Mouse (Mus musculus) ovary, postnatal 10 days (tissue): Measurements from ENCODE around the gene Pomc.
"Not testable (repeated sequence)": the region's sequence is repeated elsewhere in the genome, so short reads cannot be mapped to it uniquely, and the experiment has no call there.

Source experiments
- DNase-seq: peaks from one replicate; pipeline ENCODE4 v3.0.0; 2022; ENCODE audit warnings: low spot score

The Pomc gene

GRCm38 (mm10) chr12:3968380-3968779 is 13.6 kb downstream of the Pomc start:
- no peak for DNase-seq

- DNase-seq, result not testable (repeated sequence)
Observed at GRCm38 (mm10) chr12:3973169-3973568, 18.4 kb downstream of the Pomc start.

- no peak for DNase-seq
Observed at GRCm38 (mm10) chr12:3980991-3981349, 26.2 kb downstream of the Pomc start.

GRCm38 (mm10) chr12:3981350-3982131 is 26.8 kb downstream of the Pomc start:
- DNase-seq, result peak; percentile 50

- no peak for DNase-seq
Observed at GRCm38 (mm10) chr12:3982257-3982656, 27.5 kb downstream of the Pomc start.

GRCm38 (mm10) chr12:3983736-3984135 is 29.0 kb downstream of the Pomc start:
- DNase-seq, result peak; percentile 52

GRCm38 (mm10) chr12:3984446-3984845 is 29.7 kb downstream of the Pomc start:
- no peak for DNase-seq

GRCm38 (mm10) chr12:3989943-3990342 is 35.2 kb downstream of the Pomc start:
- no peak for DNase-seq

- DNase-seq, result no peak
Observed at GRCm38 (mm10) chr12:3991047-3991446, 36.3 kb downstream of the Pomc start.

GRCm38 (mm10) chr12:3996749-3997148 is 42.0 kb downstream of the Pomc start:
- DNase-seq, result no peak

GRCm38 (mm10) chr12:4000406-4000805 is 45.7 kb downstream of the Pomc start:
- DNase-seq, result no peak

- no peak for DNase-seq
Observed at GRCm38 (mm10) chr12:4004648-4005047, 49.9 kb downstream of the Pomc start.

- no peak for DNase-seq
Observed at GRCm38 (mm10) chr12:4006079-4006478, 51.3 kb downstream of the Pomc start.

- DNase-seq, result no peak
Observed at GRCm38 (mm10) chr12:4007181-4007580, 52.4 kb downstream of the Pomc start.

GRCm38 (mm10) chr12:4007766-4008165 is 53.0 kb downstream of the Pomc start:
- DNase-seq, result no peak

GRCm38 (mm10) chr12:4008731-4009130 is 54.0 kb downstream of the Pomc start:
- DNase-seq, result no peak
